8 mouse cellular contexts compared by ENCODE assay signal in the genomic region with DNA sequence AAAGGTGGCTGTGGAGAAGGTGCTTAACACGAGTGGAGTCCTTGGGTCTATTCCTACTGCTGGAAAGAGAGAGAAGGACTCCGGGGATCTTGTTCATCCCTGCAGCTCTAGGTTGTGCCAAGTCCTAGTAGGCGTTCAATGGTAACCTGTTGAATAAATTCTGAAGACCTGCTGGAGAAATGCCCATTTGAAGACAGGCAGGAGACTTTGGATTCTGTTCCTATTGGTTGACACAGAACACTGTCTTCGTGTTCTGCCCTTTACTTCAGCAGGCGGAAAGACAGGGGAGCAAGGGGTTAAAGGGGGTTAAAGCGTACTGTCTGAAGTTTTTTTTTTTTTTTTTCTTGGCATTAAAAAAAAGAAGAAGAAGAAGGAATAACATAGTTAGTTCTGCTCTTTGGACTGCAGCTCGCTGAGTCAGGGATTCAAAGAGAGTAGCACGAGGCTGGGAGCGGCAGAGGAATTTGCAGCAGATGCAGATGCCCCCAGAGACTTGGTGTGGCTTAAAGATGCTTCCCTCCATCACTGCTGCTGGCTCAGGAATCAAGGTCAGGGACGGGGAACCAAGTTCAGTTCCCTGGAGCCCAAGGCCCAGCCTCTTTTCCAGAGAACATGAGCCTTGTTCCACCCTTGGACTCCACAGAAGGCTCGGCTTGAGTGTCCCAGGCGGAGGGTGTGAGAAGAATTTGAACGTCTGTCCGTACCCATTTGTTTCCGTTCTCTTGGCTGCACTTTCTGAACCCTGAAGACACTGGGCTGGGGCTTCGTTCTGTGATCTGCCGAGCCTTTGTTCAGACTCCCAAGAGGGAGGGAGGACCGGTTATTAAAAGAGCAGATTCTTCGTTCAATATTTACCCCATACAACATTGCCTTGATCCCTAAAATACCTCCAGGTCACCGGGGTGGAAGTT. TPM values are rescaled to one million over a fixed set of nuclear protein-coding genes. Genes with fewer than 3 reads are reported as not detected.
A peak's percentile ranks its signal among the peaks of the same experiment; 100 is the strongest.
DNase-seq lines count a peak whose midpoint lies in the region; ATAC-seq and TF ChIP-seq lines count a peak whose summit lies in the region.

No protein-coding gene starts in this region.

- peaks cover 18% of the 10 kb centered on the region for H3K9me3 ChIP-seq in forebrain, embryonic 10.5 days
- H3K9me3 ChIP-seq in forebrain, embryonic 15.5 days, result no peaks in the 10 kb centered on the region
- no peaks in the 10 kb centered on the region for H3K9me3 ChIP-seq in lung, postnatal 0 days (ENCODE audit: low read length)

- no peak for ATAC-seq in forebrain, embryonic 15.5 days (replicated peaks)
- ATAC-seq in lung, postnatal 0 days, result peak; percentile 66
- no peak for ATAC-seq in erythroblast, adult 5-6 weeks (replicated peaks; ENCODE audit: low FRiP score, poor library complexity, severe bottlenecking)

- 75% methylated on average over 20 of the region's 20 CpGs for WGBS in forebrain, embryonic 10.5 days
- 65% methylated on average over 20 of the region's 20 CpGs for WGBS in forebrain, embryonic 15.5 days
- 32% methylated on average over 20 of the region's 20 CpGs for WGBS in lung, postnatal 0 days

- TF ChIP-seq EP300 in lung, postnatal 0 days (IDR thresholded peaks at IDR 0.05), result no peak

- peaks cover 5% of the 10 kb centered on the region for H3K4me1 ChIP-seq in forebrain, embryonic 10.5 days
- H3K4me1 ChIP-seq in forebrain, embryonic 15.5 days, result no peaks in the 10 kb centered on the region
- no peaks in the 10 kb centered on the region; the same call in 1 of the 2 replicates for H3K4me1 ChIP-seq in lung, postnatal 0 days (ENCODE audit: insufficient read depth, low read depth, low read length)

- no peak for DNase-seq in forebrain, embryonic 10.5 days (ENCODE audit: extremely low spot score, low spot score)
- DNase-seq in Muller cell, postnatal 12 days (ENCODE audit: inconsistent ontology term), result peak; percentile 77
- DNase-seq in heart, postnatal 14 days, result peak; percentile 75
- DNase-seq in lung, postnatal 0 days (ENCODE audit: low spot score), result peak; percentile 80
- no peak for DNase-seq in right cerebral cortex, postnatal 25 days
- no peak for DNase-seq in left cerebral cortex, adult 9 months (ENCODE audit: low spot score in 2 of 2)

- no peaks in the 10 kb centered on the region for H3K36me3 ChIP-seq in forebrain, embryonic 10.5 days (replicated peaks)
- no peaks in the 10 kb centered on the region for H3K36me3 ChIP-seq in forebrain, embryonic 15.5 days
- H3K36me3 ChIP-seq in lung, postnatal 0 days (ENCODE audit: insufficient read depth, low read length), result no peaks in the 10 kb centered on the region

- intact Hi-C loops in heart, postnatal 14 days (cut with DNase I), result no loop called here

- no peaks in the 10 kb centered on the region for H3K27me3 ChIP-seq in forebrain, embryonic 10.5 days (ENCODE audit: poor library complexity, severe bottlenecking)
- H3K27me3 ChIP-seq in forebrain, embryonic 15.5 days, result no peaks in the 10 kb centered on the region
- no peaks in the 10 kb centered on the region for H3K27me3 ChIP-seq in lung, postnatal 0 days (replicated peaks; ENCODE audit: insufficient read depth, low read length)

- no peak overlapping the region for H3K4me2 ChIP-seq in forebrain, embryonic 15.5 days (replicated peaks)
- H3K4me2 ChIP-seq in lung, postnatal 0 days (replicated peaks; ENCODE audit: low read depth, low read length), result peak overlapping the region; percentile 34

- no peak overlapping the region for H3K4me3 ChIP-seq in forebrain, embryonic 10.5 days
- no peak overlapping the region for H3K4me3 ChIP-seq in forebrain, embryonic 15.5 days
- no peak overlapping the region for H3K4me3 ChIP-seq in lung, postnatal 0 days (ENCODE audit: low read depth, low read length)

- no peak for TF ChIP-seq CTCF in lung, postnatal 0 days (IDR thresholded peaks at IDR 0.05)

- H3K27ac ChIP-seq in forebrain, embryonic 10.5 days, result 0 out of 2 replicates have a peak overlapping the region, but pooled peaks have one; percentile 8
- H3K27ac ChIP-seq in forebrain, embryonic 15.5 days (replicated peaks), result no peak overlapping the region
- peak overlapping the region; percentile 74 for H3K27ac ChIP-seq in lung, postnatal 0 days (ENCODE audit: low read length)

- H3K9ac ChIP-seq in forebrain, embryonic 15.5 days (replicated peaks), result no peak overlapping the region
- H3K9ac ChIP-seq in lung, postnatal 0 days (replicated peaks; ENCODE audit: low read depth), result no peak overlapping the region

RNA-seq across cellular contexts. Expression of gene Capzb, which starts 17.4 kb away (rescaled TPM):
- 340 and 360 TPM in 2 replicates for polyA plus RNA-seq in forebrain, embryonic 10.5 days (2016; fragmentation: Nextera tagmentation; extraction: Ambion mirVana)
- polyA plus RNA-seq in forebrain, embryonic 15.5 days (2015; fragmentation: Nextera tagmentation; extraction: Ambion mirVana), result 312 and 323 TPM in 2 replicates
- total RNA-seq in heart, postnatal 14 days (2021), result 100 to 1,000 TPM; 418 to 433 TPM
- 401 and 408 TPM in 2 replicates for polyA plus RNA-seq in lung, postnatal 0 days (2015; fragmentation: Nextera tagmentation; extraction: Ambion mirVana)
- total RNA-seq in erythroblast, adult 5-6 weeks (2015; ENCODE audit: low replicate concordance), result 128 and 139 TPM in 2 replicates
- total RNA-seq in erythroblast, adult 5-6 weeks (2017; ENCODE audit: low replicate concordance), result 29.7 and 37.6 TPM in 2 replicates

RNA-seq across cellular contexts. Expression of gene Minos1, which starts 44.4 kb away (rescaled TPM):
- polyA plus RNA-seq in forebrain, embryonic 10.5 days (2016; fragmentation: Nextera tagmentation; extraction: Ambion mirVana), result 375 and 389 TPM in 2 replicates
- 390 and 438 TPM in 2 replicates for polyA plus RNA-seq in forebrain, embryonic 15.5 days (2015; fragmentation: Nextera tagmentation; extraction: Ambion mirVana)
- 100 to 1,000 TPM; 731 to 790 TPM for total RNA-seq in heart, postnatal 14 days (2021)
- polyA plus RNA-seq in lung, postnatal 0 days (2015; fragmentation: Nextera tagmentation; extraction: Ambion mirVana), result 474 and 487 TPM in 2 replicates
- total RNA-seq in erythroblast, adult 5-6 weeks (2015; ENCODE audit: low replicate concordance), result 103 and 127 TPM in 2 replicates
- total RNA-seq in erythroblast, adult 5-6 weeks (2017; ENCODE audit: low replicate concordance), result 36.6 and 91.7 TPM in 2 replicates

Comparison
In these comparisons a context has a peak if more than half of its experiments do, and no peak if none do; other contexts are left out.
1. DNase-seq: peak in Muller cell, postnatal 12 days (single experiment), heart, postnatal 14 days (2 of 2) and lung, postnatal 0 days (single experiment); none in forebrain, embryonic 10.5 days (single experiment), right cerebral cortex, postnatal 25 days (single experiment) and left cerebral cortex, adult 9 months (0 of 2).